Mouse (Mus musculus) layer of hippocampus, adult 18-20 months (tissue): Measurements from ENCODE around the gene Ttc6. TPM values are rescaled to one million over a fixed set of nuclear protein-coding genes. Genes with fewer than 3 reads are reported as not detected.

Source experiments
- DNase-seq, 2 experiments: peaks; one replicate each; pipeline ENCODE4 v3.0.0; 2022; ENCODE audit warnings: low spot score in 2 of 2
- long read RNA-seq: library from polyadenylated mRNA; stranded (forward); transcript quantifications from one replicate; pipeline ENCODE4 v2.0.0, GENCODE M21; 2021
- total RNA-seq, 2 experiments: library from RNA; stranded (reverse); gene quantifications; 2 replicates each; pipeline ENCODE4 v1.2.3; 2021

The Ttc6 gene
- total RNA-seq: under 1 TPM; 0.10 to 0.12 TPM
- long read RNA-seq: 0 reads

DNA sequence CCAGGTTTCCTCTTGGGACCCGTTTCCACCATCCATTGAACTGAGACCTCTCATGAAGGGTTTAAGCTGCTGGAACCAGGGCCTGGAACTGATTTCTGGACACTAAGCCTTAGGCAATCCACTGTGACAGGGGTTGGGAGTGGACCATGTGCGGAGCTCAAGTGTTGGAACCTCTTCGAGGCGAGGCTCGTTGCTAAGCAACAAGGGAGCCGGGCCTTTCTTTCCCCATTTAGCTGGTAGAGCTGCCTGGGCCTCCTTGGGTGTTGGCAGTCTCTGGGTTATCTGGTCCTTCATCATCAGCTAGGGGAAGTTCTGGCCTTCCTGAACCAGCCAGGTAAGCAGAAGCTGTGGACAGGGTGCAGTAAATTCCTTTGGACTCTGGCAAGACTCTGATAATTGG is at the start of gene Ttc6:
Gene Ttc6 (plus strand): TSS at position 205 of the 400 bp plus-strand sequence.
- no peak for DNase-seq

- no peak for DNase-seq
Observed at GRCm38 (mm10) chr12:57514552-57514951, 49.4 kb upstream of the Ttc6 start.

- DNase-seq: no peak
Observed at GRCm38 (mm10) chr12:57515702-57516377, 48.1 kb upstream of the Ttc6 start.

- no peak for DNase-seq
Observed at GRCm38 (mm10) chr12:57528335-57528734, 35.6 kb upstream of the Ttc6 start.

DNA sequence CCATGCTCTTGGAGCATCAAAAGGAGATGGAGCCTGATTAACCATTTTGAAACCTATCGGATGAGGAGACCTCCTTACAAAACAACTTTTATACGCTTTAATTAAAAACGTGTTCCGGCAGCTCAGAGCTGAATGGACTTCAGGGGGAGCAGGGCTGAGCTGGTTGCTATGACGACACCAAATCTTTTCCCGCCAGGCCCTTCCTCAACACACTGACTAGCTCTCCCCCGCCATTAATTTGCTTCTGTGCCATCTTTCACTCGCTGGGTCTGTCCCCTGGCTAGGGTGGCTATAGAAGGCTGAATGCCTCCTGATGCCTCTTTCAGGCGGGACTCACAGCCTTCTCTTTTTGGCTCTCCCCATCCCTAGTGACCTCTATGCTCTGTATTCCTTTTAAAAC is 33.4 kb upstream of the Ttc6 start:
- no peak for DNase-seq

GRCm38 (mm10) chr12:57534517-57534878 is 29.4 kb upstream of the Ttc6 start:
- no peak for DNase-seq

DNA sequence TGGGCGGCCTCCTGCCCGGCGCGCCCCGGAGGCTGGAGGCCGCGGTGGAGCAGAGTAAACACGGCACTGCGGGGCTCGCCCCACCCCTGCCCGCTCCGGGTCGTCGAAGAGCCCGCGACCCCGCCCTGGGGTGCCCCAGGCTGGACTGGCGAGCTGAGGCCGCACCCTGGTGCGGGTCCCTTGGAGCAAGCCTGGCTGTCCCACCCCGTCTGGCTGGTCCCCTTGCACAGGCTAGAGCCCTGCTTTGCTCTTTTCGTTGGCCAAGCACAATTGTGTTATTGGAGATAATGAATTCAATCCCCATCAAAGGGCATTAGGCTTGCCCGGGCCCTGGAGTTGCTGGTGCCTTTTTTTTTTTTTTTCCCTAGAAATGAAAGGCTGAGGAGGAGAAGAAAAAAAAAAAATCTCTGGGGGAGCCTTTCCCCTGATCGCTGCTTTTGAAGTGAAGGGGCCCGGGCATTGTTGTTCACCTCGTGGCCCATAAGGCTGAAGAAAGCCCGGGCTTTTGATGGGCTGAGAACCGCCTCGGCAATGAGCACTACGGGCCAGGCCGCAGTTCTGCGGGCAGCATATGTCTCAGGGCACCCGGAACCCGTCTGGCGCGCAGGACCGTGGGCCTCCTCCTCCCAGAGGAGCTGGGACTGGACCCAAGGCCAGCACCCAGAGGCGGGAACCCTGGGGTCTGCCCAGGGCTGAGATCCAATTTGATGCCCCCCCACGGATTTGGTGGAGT is 28.9 kb upstream of the Ttc6 start:
- no peak for DNase-seq

DNA sequence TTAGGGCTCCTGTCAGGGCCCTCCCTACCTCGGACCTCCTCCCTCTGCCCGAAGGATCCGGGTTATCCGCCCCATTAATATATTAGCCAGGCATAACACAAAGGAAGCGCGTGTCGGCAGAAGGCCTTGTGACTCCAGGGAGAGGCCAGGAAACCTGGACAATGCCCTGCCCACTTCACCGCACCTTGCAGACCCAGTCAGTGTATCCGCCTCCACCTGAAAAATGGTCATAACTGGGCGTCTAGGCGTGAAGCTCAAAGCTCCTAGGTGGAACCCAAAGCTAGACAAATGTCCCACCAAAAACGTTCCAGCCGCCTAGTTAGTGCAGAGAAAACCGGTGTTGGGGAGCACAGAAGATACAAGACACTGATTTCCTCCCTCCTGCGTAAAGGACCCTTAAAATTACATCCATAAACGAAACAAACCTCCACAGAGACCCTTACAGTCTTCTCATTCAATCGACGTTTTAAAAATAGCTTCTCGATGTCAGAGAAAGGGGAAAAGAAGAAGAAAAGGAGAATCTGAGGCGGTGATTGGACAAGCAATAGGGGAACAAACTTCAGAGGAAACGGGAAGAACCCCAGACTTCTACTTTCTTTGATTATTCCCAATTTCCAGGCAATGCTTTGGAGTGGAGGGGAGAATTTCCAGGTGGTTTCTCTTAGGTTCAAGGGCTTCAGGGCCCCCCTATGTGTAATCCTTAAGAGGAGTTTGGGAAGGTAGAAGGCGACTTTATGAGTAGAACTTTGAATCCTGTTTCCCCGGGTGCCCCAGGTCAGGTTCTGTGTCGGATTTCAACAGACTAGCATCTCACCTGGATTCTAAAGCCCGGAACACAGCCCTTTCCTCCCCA is 27.6 kb upstream of the Ttc6 start:
- DNase-seq: no peak

DNA sequence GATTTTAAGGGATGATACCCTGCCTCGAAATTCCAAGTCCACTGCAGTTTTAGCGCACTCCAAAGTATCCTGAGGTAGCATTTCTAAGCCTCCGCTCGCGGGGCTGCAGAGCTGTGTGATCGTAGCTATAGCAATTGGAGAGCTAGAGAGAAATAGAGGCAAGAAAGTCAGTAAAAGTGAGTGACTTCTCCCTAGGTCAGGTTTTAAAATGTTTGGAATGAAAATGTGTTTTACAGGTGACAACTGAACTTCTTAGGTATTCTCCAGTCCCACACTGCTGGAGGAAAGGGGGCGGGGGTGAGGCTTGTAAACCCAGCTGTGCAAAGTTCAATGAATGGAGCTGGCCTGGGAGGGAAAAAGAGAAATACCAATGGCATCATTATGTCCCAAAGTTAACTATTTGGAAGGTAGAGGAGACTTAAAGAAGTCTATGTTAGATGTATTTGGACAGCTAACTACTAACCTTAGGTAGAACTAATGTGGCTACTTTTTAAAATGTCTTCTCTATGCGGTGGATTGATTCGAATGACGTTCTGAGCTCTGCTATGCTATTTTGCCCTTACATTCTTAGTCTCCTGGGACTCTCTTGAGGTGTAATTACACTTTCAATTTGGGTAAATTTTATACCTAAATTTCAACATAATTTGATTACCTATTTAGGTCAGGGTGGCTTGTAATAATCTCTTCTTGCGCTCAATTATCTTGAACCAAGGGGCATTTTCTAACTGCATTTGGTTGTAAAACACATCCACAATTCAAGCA is 26.8 kb upstream of the Ttc6 start:
- DNase-seq: no peak

DNA sequence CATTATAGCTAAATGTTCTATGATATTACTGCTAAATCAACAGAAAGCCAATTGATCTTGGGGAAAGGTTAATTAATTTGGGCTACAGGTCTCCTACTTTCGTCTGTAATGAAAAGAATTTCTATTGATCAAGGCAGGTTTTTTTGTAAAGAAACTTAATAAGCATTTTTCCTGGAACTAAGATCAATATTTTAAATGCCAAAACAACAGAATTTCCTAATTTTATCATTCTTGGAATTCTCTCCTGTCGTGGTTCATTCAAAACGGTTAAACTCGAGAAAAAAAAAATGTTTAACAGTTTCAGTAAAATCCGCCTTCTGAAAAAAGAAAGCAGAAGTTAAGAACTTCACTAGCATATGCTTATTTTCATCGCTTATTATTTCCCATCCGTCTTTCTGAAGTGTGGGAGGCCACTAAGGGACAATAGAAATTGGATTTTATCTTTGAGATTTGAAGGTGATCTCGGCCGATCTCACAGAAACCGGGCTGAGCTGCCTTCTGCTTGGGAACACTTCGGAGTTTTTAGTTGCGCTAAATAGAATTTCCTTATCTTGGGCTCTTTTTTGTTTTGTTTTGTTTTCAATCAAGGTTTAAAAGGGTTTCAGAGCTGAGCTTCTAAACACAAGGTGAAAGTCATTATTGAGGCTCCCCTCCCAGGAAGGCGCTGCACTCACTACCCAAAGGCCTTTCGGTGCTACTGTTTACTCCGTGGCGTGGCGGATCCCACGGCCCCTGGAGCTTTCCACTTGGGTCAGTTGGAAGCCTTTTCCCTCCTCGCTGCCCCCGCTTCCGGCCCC is 25.9 kb upstream of the Ttc6 start:
- DNase-seq: no peak

GRCm38 (mm10) chr12:57538588-57539550 is 25.0 kb upstream of the Ttc6 start:
- no peak for DNase-seq

GRCm38 (mm10) chr12:57539551-57539985 is 24.3 kb upstream of the Ttc6 start:
- DNase-seq: no peak

DNA sequence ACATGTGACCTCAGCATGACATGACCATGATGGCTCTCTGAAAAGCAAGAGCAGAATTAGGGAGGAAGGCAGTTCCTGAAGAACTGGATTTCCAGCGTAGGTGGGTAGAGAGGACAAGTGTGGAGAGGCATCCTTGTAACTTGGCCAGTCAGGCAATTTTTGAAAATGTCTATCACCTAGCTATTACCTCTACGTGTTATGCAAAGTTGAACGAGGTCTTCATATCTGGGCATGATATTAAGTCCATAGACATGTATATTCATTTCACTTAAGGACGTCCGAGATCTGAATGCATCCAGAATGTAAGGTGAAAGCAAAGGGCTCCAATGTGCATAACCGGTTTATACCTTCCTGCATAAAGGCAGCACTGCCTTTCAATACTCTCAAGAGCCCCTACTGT is 22.8 kb upstream of the Ttc6 start:
- DNase-seq: no peak

- no peak for DNase-seq
Observed at GRCm38 (mm10) chr12:57541931-57542745, 21.8 kb upstream of the Ttc6 start.

DNA sequence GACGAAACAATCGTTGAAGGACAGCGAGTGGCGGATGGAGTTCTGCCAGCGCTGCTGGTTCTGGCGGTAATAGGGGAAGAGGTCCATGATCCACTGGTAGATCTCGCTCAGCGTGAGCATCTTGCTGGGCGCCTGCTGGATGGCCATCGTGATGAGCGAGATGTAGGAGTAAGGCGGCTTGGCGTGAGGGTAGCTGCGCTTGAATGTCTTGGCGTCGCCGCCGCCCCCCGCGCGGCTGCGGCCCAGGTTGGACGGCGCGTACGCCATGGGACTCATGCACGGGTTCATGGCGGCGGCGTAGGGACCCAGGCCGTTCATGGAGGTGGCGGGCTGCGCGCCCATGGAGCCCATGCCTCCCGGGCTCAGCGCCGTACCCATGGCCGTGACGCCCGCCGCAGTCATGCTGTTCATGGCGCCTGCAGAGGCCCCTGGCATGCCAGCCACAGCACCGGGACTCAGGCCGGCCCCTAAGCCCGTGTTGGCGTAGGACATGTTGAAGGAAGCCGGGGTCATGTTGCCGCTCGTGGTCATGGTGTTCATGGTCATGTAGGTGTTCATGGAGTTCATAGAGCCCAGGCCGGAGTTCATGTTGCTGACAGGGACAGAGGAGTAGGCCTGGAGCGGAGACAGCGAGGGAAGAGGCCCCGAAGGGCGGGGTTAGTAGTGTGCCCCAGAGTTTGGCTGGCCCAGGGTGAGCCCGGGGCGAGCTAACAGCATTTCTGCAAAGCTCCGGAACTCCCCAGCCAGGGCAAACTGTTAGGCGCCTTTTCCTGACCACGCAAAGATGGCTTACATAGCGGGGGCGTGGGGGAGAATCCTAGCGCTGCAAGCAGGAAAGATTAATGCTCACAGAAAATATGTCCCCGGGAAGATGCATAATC is 20.9 kb upstream of the Ttc6 start:
- no peak for DNase-seq

DNA sequence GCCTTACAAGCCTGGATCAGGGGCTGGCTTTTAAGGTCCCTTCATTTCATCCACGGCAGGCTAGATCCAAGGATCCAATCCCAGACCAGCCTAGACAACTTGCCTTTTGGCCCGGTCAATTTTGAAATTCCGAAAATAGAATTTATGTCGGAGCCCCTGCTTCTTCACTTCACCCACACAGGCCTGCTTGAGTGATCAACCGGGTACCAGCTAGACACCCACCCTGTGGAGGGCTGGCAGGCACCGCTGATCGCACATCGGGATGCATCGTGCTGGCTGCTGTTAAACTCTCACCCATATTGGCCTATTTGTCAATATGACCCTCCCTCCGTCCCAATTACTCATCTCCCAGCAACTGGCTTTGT is 20.3 kb upstream of the Ttc6 start:
- no peak for DNase-seq

DNA sequence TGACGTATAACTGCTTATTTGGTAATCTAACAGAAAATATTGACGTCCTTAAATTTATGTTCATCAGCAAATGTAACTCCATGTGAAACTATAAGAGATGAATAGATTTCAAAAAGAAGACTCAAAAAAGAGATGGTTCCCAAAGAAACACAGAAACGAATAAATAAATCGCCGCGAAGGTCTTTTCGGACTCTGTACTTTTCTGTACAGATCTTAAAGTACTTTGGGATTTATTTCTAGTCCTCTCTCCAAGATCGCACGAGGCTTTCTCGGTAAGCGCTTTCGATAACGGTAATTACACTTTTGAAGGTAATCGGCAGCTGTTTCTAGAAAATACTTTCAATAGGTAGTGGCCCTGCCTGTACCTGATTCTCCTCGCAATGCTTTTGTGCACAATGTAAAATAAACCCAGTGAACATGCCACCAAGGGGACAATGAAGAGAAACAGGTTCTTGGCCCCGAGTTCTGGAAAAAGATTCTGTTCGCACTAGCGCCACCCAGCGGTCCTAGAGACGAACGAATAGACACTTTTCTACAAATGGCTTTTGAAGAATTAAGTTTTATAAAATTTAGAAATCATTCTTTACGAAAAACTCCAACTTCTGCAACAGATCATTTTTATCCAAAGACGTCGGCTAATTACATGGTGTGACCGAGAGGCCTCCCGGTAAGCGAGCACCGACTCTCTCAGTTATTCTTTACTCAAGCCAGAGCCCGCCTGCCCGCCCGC is 19.1 kb upstream of the Ttc6 start:
- no peak for DNase-seq
